Mouse (Mus musculus) kidney, postnatal 0 days (tissue): ENCODE results near the gene Hrc. TPM values are rescaled to one million over a fixed set of nuclear protein-coding genes. Genes with fewer than 3 reads are reported as not detected.

Source experiments
- ATAC-seq: fragments of 200-750 bp; cut with Nextera tagmentation; replicated peaks from 2 replicates; pipeline ENCODE4 v1.8.0; 2017; ENCODE audit warnings: low read depth, moderate number of reproducible peaks, moderate TSS enrichment, moderate library complexity; ENCODE audit not compliant: low FRiP score
- DNase-seq: peaks from one replicate; pipeline ENCODE4 v3.0.0-alpha.2; 2016; ENCODE audit warnings: low spot score
- H3K27ac ChIP-seq: fragments of 300-500 bp; sonication (generic); 2 replicates; pipeline ENCODE4 v1.5.1; 2014; ENCODE audit warnings: mild to moderate bottlenecking
- H3K27me3 ChIP-seq: fragments of 300-500 bp; sonication (generic); 2 replicates; pipeline ENCODE4 v1.6.1; 2014; ENCODE audit warnings: low read length, mixed read lengths; ENCODE audit not compliant: insufficient read depth
- H3K36me3 ChIP-seq: fragments of 300-500 bp; sonication (generic); 2 replicates; pipeline ENCODE4 v1.6.1; 2014; ENCODE audit warnings: low read length, mixed read lengths; ENCODE audit not compliant: insufficient read depth
- H3K4me1 ChIP-seq: fragments of 300-500 bp; sonication (generic); replicated peaks from 2 replicates; pipeline ENCODE4 v1.6.1; 2014; ENCODE audit warnings: antibody characterized with exemption, low read length, mixed read lengths; ENCODE audit not compliant: insufficient read depth
- H3K4me2 ChIP-seq: fragments of 300-500 bp; sonication (generic); 2 replicates; pipeline ENCODE4 v1.6.1; 2014; ENCODE audit warnings: mild to moderate bottlenecking, low read length, moderate library complexity, mixed read lengths
- H3K4me3 ChIP-seq: fragments of 300-500 bp; sonication (generic); replicated peaks from 2 replicates; pipeline ENCODE4 v1.5.1; 2014; ENCODE audit warnings: low read depth, low read length
- H3K9ac ChIP-seq: fragments of 300-500 bp; sonication (generic); 2 replicates; pipeline ENCODE4 v1.6.1; 2014; ENCODE audit warnings: low read depth, low read length
- H3K9me3 ChIP-seq: fragments of 300-500 bp; sonication (generic); replicated peaks from 2 replicates; pipeline ENCODE4 v1.6.1; 2016; ENCODE audit warnings: low read length, inconsistent platforms, mixed read lengths
- CTCF ChIP-seq: IDR thresholded peaks from 2 replicates; pipeline ENCODE4 v1.5.1; 2016; ENCODE audit warnings: antibody characterized with exemption, low read depth, mild to moderate bottlenecking, moderate library complexity
- WGBS: fragments of 180-500 bp; shearing (Covaris S2); extraction: QIAGEN DNeasy Blood & Tissue Kit; methylation state at CpG from one replicate; pipeline ENCODE4 v1.1.7; 2014; 5-methylcytosine and 5-hydroxymethylcytosine counted together
- polyA plus RNA-seq: library from polyadenylated mRNA; unstranded; fragments of >200 nt; fragmentation: Nextera tagmentation; extraction: Ambion mirVana; gene quantifications from 2 replicates; pipeline ENCODE4 v1.2.1, GENCODE M21; 2015

The Hrc gene
- polyA plus RNA-seq, 1 experiment from 2014 or later, result 0.75 TPM

- no peak for TF ChIP-seq CTCF
- no peak for ATAC-seq
- H3K4me2 ChIP-seq, result no peak overlapping the region
These were observed 2.4 kb downstream of the Hrc start for GRCm38 (mm10) chr7:45337469-45337868.

GRCm38 (mm10) chr7:45338161-45338911 is 3.2 kb downstream of the Hrc start:
- DNase-seq, result peak; percentile 73
- peaks cover 29% of the 10 kb centered on the region for H3K4me1 ChIP-seq
- no peak for TF ChIP-seq CTCF

More at GRCm38 (mm10) chr7:45337469-45337868, 2.4 kb downstream of the Hrc start:
- no peak for DNase-seq
- H3K4me3 ChIP-seq, result no peak overlapping the region
- H3K4me1 ChIP-seq, result peaks cover 31% of the 10 kb centered on the region
- no peaks in the 10 kb centered on the region for H3K9me3 ChIP-seq
- H3K36me3 ChIP-seq, result no peaks in the 10 kb centered on the region
- H3K27ac ChIP-seq, result no peak overlapping the region
- no peaks in the 10 kb centered on the region for H3K27me3 ChIP-seq
- whole genome bisulfite sequencing, result 15% methylated on average over 4 of the region's 4 CpGs
- no peak overlapping the region for H3K9ac ChIP-seq

GRCm38 (mm10) chr7:45339410-45340065 is 4.4 kb downstream of the Hrc start:
- peak; percentile 91 for DNase-seq
- ATAC-seq, result peak; percentile 56
- H3K4me2 ChIP-seq, result peak overlapping the region; percentile 71
- H3K9ac ChIP-seq, result peak overlapping the region; percentile 36
- WGBS, result under 1% methylated on average over 35 of the region's 39 CpGs
- no peaks in the 10 kb centered on the region for H3K9me3 ChIP-seq
- H3K27me3 ChIP-seq, result no peaks in the 10 kb centered on the region
- peak overlapping the region; percentile 35 for H3K4me3 ChIP-seq
- peak; percentile 55 for TF ChIP-seq CTCF
- H3K4me1 ChIP-seq, result peaks cover 29% of the 10 kb centered on the region
- H3K27ac ChIP-seq, result peak overlapping the region; percentile 56
- H3K36me3 ChIP-seq, result no peaks in the 10 kb centered on the region

More at GRCm38 (mm10) chr7:45338161-45338911, 3.2 kb downstream of the Hrc start:
- peak; percentile 15 for ATAC-seq
- Histone ChIP-seq H3K9me3 (no peaks in the 10 kb centered on the region), H3K36me3 (no peaks in the 10 kb centered on the region), H3K9ac (peak overlapping the region; percentile 36; the same call in 1 of the 2 replicates), H3K27me3 (no peaks in the 10 kb centered on the region), H3K4me2 (peak overlapping the region; percentile 71), H3K4me3 (peak overlapping the region; percentile 35; the same call in 1 of the 2 replicates), H3K27ac (peak overlapping the region; percentile 56; the same call in 1 of the 2 replicates)
- 3% methylated on average over 14 of the region's 14 CpGs for WGBS

- Histone ChIP-seq H3K4me2 (peak overlapping the region; percentile 71), H3K27ac (peak overlapping the region; percentile 31; the same call in 1 of the 2 replicates), H3K36me3 (no peaks in the 10 kb centered on the region), H3K9ac (peak overlapping the region; percentile 36), H3K4me1 (peaks cover 25% of the 10 kb centered on the region), H3K4me3 (peak overlapping the region; percentile 35), H3K9me3 (no peaks in the 10 kb centered on the region), H3K27me3 (no peaks in the 10 kb centered on the region)
- TF ChIP-seq CTCF, result no peak
- DNase-seq, result no peak
- ATAC-seq, result no peak
- WGBS, result 2% methylated on average over 11 of the region's 11 CpGs
These were observed 5.0 kb downstream of the Hrc start for GRCm38 (mm10) chr7:45340066-45340442.

GRCm38 (mm10) chr7:45340669-45341068 is 5.6 kb downstream of the Hrc start:
- Histone ChIP-seq H3K4me1 (peaks cover 25% of the 10 kb centered on the region), H3K9me3 (no peaks in the 10 kb centered on the region), H3K4me3 (peak overlapping the region; percentile 35), H3K27me3 (no peaks in the 10 kb centered on the region), H3K36me3 (no peaks in the 10 kb centered on the region), H3K9ac (0 out of 2 replicates have a peak overlapping the region, but pooled peaks have one; percentile 36), H3K4me2 (peak overlapping the region; percentile 71), H3K27ac (peak overlapping the region; percentile 31; the same call in 1 of the 2 replicates)
- ATAC-seq (no peak), DNase-seq (peak; percentile 83)
- TF ChIP-seq CTCF, result no peak
- under 1% methylated on average over 11 of the region's 11 CpGs for whole genome bisulfite sequencing

GRCm38 (mm10) chr7:45341303-45341702 is 6.2 kb downstream of the Hrc start:
- Histone ChIP-seq H3K4me3 (no peak overlapping the region; the same call in 1 of the 2 replicates), H3K9ac (no peak overlapping the region), H3K4me1 (peaks cover 25% of the 10 kb centered on the region), H3K36me3 (no peaks in the 10 kb centered on the region), H3K4me2 (peak overlapping the region; percentile 71), H3K27me3 (no peaks in the 10 kb centered on the region), H3K27ac (0 out of 2 replicates have a peak overlapping the region, but pooled peaks have one; percentile 2), H3K9me3 (no peaks in the 10 kb centered on the region)
- DNase-seq, result peak; percentile 96
- peak; percentile 57 for ATAC-seq
- TF ChIP-seq CTCF, result peak; percentile 94
- WGBS, result 2% methylated on average over 8 of the region's 8 CpGs
